In the genomic region with DNA sequence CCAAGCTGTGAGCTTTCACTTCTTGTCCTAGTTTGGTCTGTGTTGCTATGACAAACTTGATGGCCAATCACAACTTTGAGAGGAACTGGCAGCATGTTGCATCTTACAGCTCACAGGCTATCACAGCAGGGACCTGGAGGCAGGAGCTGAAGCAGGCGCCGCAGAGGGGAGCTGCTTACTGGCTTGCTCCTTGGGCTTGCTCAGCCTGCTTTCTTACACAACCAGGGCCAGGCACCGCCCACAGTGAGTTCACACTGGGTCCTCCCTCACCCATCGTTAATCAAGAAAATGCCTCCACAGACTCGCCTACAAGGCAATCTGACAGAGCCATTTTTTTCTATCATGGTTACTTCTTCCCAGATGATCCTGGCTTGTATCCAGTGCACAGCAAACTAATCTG, we compare ENCODE assay signal across 14 mouse cellular contexts.
DNase-seq lines count a peak whose midpoint lies in the region; ATAC-seq and TF ChIP-seq lines count a peak whose summit lies in the region.
"Had no signal": no experiment of that assay in that cellular context is flagged by ENCODE, and none has a peak within 500 bp of the region (broad histone marks: within the 10 kb centered on the region; RNA-seq: fewer than 3 reads in every experiment).

No protein-coding gene starts in this region.

- DNase-seq in adrenal gland, adult 2 months = peak; percentile 73
- no peak for DNase-seq in adrenal gland, postnatal 25 days
- no peak for DNase-seq in heart, postnatal 0 days (ENCODE audit: low spot score)
- peak; percentile 82 for DNase-seq in NIH3T3 (ENCODE audit: low read depth)
- peak; percentile 79 for DNase-seq in lung, postnatal 10 days
- DNase-seq in cerebellum, adult 8-10 months = no peak
- no peak for DNase-seq in embryo, embryonic 10 days (ENCODE audit: low spot score)
- DNase-seq: right cerebral cortex, postnatal 25 days; thymus, postnatal 14 days had no signal

- H3K27me3 ChIP-seq in heart, postnatal 0 days (ENCODE audit: control insufficient read depth, insufficient read depth, low read length) = no peaks in the 10 kb centered on the region
- no peaks in the 10 kb centered on the region for H3K27me3 ChIP-seq in heart, embryonic 12.5 days (replicated peaks)
- H3K27me3 ChIP-seq: embryonic facial prominence, embryonic 15.5 days; forebrain, embryonic 15.5 days had no signal

- H3K36me3 ChIP-seq in heart, postnatal 0 days (replicated peaks; ENCODE audit: control insufficient read depth, insufficient read depth, low read length) = no peaks in the 10 kb centered on the region
- H3K36me3 ChIP-seq in heart, embryonic 12.5 days = no peaks in the 10 kb centered on the region
- H3K36me3 ChIP-seq: embryonic facial prominence, embryonic 15.5 days; forebrain, embryonic 15.5 days had no signal

- no peak for TF ChIP-seq EP300 in heart, postnatal 0 days (IDR thresholded peaks at IDR 0.05; ENCODE audit: low read depth)

- H3K9me3 ChIP-seq in heart, postnatal 0 days (replicated peaks; ENCODE audit: control insufficient read depth, low read length) = no peaks in the 10 kb centered on the region
- H3K9me3 ChIP-seq in heart, embryonic 12.5 days (replicated peaks) = peaks cover 2% of the 10 kb centered on the region
- H3K9me3 ChIP-seq: embryonic facial prominence, embryonic 15.5 days; forebrain, embryonic 15.5 days had no signal

- no peak overlapping the region for H3K9ac ChIP-seq in heart, postnatal 0 days (replicated peaks; ENCODE audit: low read depth, low read length)
- no peak overlapping the region for H3K9ac ChIP-seq in heart, embryonic 12.5 days
- H3K9ac ChIP-seq: embryonic facial prominence, embryonic 15.5 days; forebrain, embryonic 15.5 days; liver, embryonic 14.5 days had no signal

- 48% methylated on average over 5 of the region's 5 CpGs for WGBS in heart, postnatal 0 days
- 54% methylated on average over 5 of the region's 5 CpGs for WGBS in heart, embryonic 12.5 days

- H3K4me1 ChIP-seq in heart, postnatal 0 days (ENCODE audit: control insufficient read depth, insufficient read depth) = peaks cover 38% of the 10 kb centered on the region
- peaks cover 37% of the 10 kb centered on the region for H3K4me1 ChIP-seq in heart, embryonic 12.5 days (replicated peaks)
- H3K4me1 ChIP-seq: forebrain, embryonic 15.5 days had no signal

- no peak for TF ChIP-seq CTCF in heart, postnatal 0 days (IDR thresholded peaks at IDR 0.05; ENCODE audit: low read depth)

- no peak overlapping the region for H3K4me2 ChIP-seq in heart, postnatal 0 days (ENCODE audit: low read depth, low read length)
- no peak overlapping the region for H3K4me2 ChIP-seq in heart, embryonic 12.5 days
- H3K4me2 ChIP-seq: embryonic facial prominence, embryonic 15.5 days; forebrain, embryonic 15.5 days had no signal

- H3K27ac ChIP-seq in heart, postnatal 0 days (ENCODE audit: low read depth) = peak overlapping the region; percentile 22; the same call in 1 of the 2 replicates
- no peak overlapping the region for H3K27ac ChIP-seq in heart, embryonic 12.5 days (ENCODE audit: poor library complexity, severe bottlenecking)
- H3K27ac ChIP-seq: embryonic facial prominence, embryonic 15.5 days; forebrain, embryonic 15.5 days; liver, embryonic 14.5 days had no signal

- H3K4me3 ChIP-seq in heart, postnatal 0 days (ENCODE audit: low read depth, low read length) = no peak overlapping the region
- no peak overlapping the region for H3K4me3 ChIP-seq in heart, embryonic 12.5 days
- H3K4me3 ChIP-seq: embryonic facial prominence, embryonic 15.5 days; forebrain, embryonic 15.5 days had no signal

- ATAC-seq in heart, postnatal 0 days (ENCODE audit: insufficient read depth, low read depth) = no peak
- ATAC-seq in heart, embryonic 12.5 days (ENCODE audit: insufficient number of reproducible peaks, low FRiP score) = no peak
- ATAC-seq: forebrain, embryonic 15.5 days; inflammation-experienced regulatory T-cells, adult 6 months had no signal

Comparison
In these comparisons a context has a peak if more than half of its experiments do, and no peak if none do; other contexts are left out.
1. DNase-seq: peak in adrenal gland, adult 2 months (single experiment), NIH3T3 (single experiment) and lung, postnatal 10 days (single experiment); none in adrenal gland, postnatal 25 days (single experiment), heart, postnatal 0 days (single experiment), cerebellum, adult 8-10 months (single experiment) and embryo, embryonic 10 days (single experiment).